ENCODE assay signal across 8 mouse cellular contexts in genomic region chr4:44011799-44012198, GRCm38 (mm10). TPM values are rescaled to one million over a fixed set of nuclear protein-coding genes. Genes with fewer than 3 reads are reported as not detected.
DNase-seq lines count a peak whose midpoint lies in the region; ATAC-seq and TF ChIP-seq lines count a peak whose summit lies in the region.

No protein-coding gene starts in this region.

- H3K4me3 ChIP-seq in kidney, embryonic 16.5 days (ENCODE audit: low read length) = peak overlapping the region; percentile 86
- peak overlapping the region; percentile 36 for H3K4me3 ChIP-seq in bone marrow, adult 2 months (replicated peaks; ENCODE audit: control insufficient read depth, low read depth, low read length)
- H3K4me3 ChIP-seq in hindbrain, embryonic 14.5 days (replicated peaks; ENCODE audit: low read length) = peak overlapping the region; percentile 66
- peak overlapping the region; percentile 60 for H3K4me3 ChIP-seq in midbrain, postnatal 0 days (ENCODE audit: low read depth, low read length)

- ATAC-seq in kidney, embryonic 16.5 days (ENCODE audit: low FRiP score, low TSS enrichment) = no peak
- ATAC-seq in hindbrain, embryonic 14.5 days (ENCODE audit: low FRiP score) = no peak
- no peak for ATAC-seq in midbrain, postnatal 0 days (ENCODE audit: low FRiP score)

- no peak for DNase-seq in kidney, postnatal 25 days
- no peak for DNase-seq in hindbrain, embryonic 14.5 days (ENCODE audit: low spot score)
- DNase-seq in midbrain, postnatal 0 days (ENCODE audit: low spot score) = no peak
- no peak for DNase-seq in cerebellum, adult 11 months
- no peak for DNase-seq in urinary bladder, postnatal 10 days (ENCODE audit: low spot score)
- no peak for DNase-seq in kidney, adult 9 months

- TF ChIP-seq POLR2A in bone marrow, adult 2 months (IDR thresholded peaks at IDR 0.05; ENCODE audit: borderline replicate concordance, control insufficient read depth, low read depth, low read length) = no peak

- peak overlapping the region; percentile 89 for H3K4me2 ChIP-seq in kidney, embryonic 16.5 days (replicated peaks; ENCODE audit: low read depth, low read length)
- H3K4me2 ChIP-seq in hindbrain, embryonic 14.5 days (replicated peaks) = peak overlapping the region; percentile 91
- H3K4me2 ChIP-seq in midbrain, postnatal 0 days (ENCODE audit: low read depth, low read length, poor library complexity, severe bottlenecking) = peak overlapping the region; percentile 67

- H3K9me3 ChIP-seq in kidney, embryonic 16.5 days (ENCODE audit: low read length) = no peaks in the 10 kb centered on the region
- no peaks in the 10 kb centered on the region for H3K9me3 ChIP-seq in hindbrain, embryonic 14.5 days (ENCODE audit: control insufficient read depth, low read length)
- H3K9me3 ChIP-seq in midbrain, postnatal 0 days (ENCODE audit: low read length) = no peaks in the 10 kb centered on the region

- WGBS in kidney, embryonic 16.5 days = 80% methylated on average over 3 of the region's 3 CpGs
- 74% methylated on average over 3 of the region's 3 CpGs for WGBS in bone marrow, adult 2 months
- 85% methylated on average over 3 of the region's 3 CpGs for WGBS in hindbrain, embryonic 14.5 days
- WGBS in midbrain, postnatal 0 days = 78% methylated on average over 3 of the region's 3 CpGs

- H3K27ac ChIP-seq in kidney, embryonic 16.5 days (ENCODE audit: low read length) = peak overlapping the region; percentile 75
- H3K27ac ChIP-seq in bone marrow, adult 2 months (ENCODE audit: control insufficient read depth, insufficient read depth, low read depth, low read length, poor library complexity) = no peak overlapping the region
- H3K27ac ChIP-seq in hindbrain, embryonic 14.5 days = peak overlapping the region; percentile 83
- peak overlapping the region; percentile 64; the same call in 1 of the 2 replicates for H3K27ac ChIP-seq in midbrain, postnatal 0 days (ENCODE audit: low read depth, low read length)

- peaks cover 38% of the 10 kb centered on the region for H3K4me1 ChIP-seq in kidney, embryonic 16.5 days (ENCODE audit: insufficient read depth, low read length)
- H3K4me1 ChIP-seq in bone marrow, adult 2 months (ENCODE audit: control insufficient read depth, insufficient read depth, low read length) = peaks cover 3% of the 10 kb centered on the region; the same call in 1 of the 2 replicates
- peaks cover 23% of the 10 kb centered on the region for H3K4me1 ChIP-seq in hindbrain, embryonic 14.5 days (replicated peaks; ENCODE audit: control insufficient read depth, insufficient read depth, low read length)
- H3K4me1 ChIP-seq in midbrain, postnatal 0 days (ENCODE audit: insufficient read depth, low read length) = peaks cover 6% of the 10 kb centered on the region; the same call in 1 of the 2 replicates

- peak overlapping the region; percentile 73 for H3K9ac ChIP-seq in kidney, embryonic 16.5 days (replicated peaks; ENCODE audit: low read length)
- peak overlapping the region; percentile 68 for H3K9ac ChIP-seq in hindbrain, embryonic 14.5 days
- H3K9ac ChIP-seq in midbrain, postnatal 0 days (replicated peaks; ENCODE audit: low read length, poor library complexity, severe bottlenecking) = peak overlapping the region; percentile 73

- no peaks in the 10 kb centered on the region for H3K27me3 ChIP-seq in kidney, embryonic 16.5 days (ENCODE audit: insufficient read depth, low read length)
- no peaks in the 10 kb centered on the region for H3K27me3 ChIP-seq in hindbrain, embryonic 14.5 days (ENCODE audit: control insufficient read depth, insufficient read depth, low read length)
- no peaks in the 10 kb centered on the region for H3K27me3 ChIP-seq in midbrain, postnatal 0 days (ENCODE audit: insufficient read depth, low read length)

- no peak for TF ChIP-seq CTCF in bone marrow, adult 2 months (IDR thresholded peaks at IDR 0.05; ENCODE audit: control insufficient read depth, insufficient read depth, low read length)
- TF ChIP-seq CTCF in midbrain, postnatal 0 days (IDR thresholded peaks at IDR 0.05) = no peak

- H3K36me3 ChIP-seq in kidney, embryonic 16.5 days (ENCODE audit: insufficient read depth, low read length) = no peaks in the 10 kb centered on the region
- H3K36me3 ChIP-seq in hindbrain, embryonic 14.5 days (replicated peaks; ENCODE audit: control insufficient read depth, insufficient read depth) = 0 out of 2 replicates have a peak, but pooled peaks cover 4% of the 10 kb centered on the region
- H3K36me3 ChIP-seq in midbrain, postnatal 0 days (ENCODE audit: insufficient read depth, low read length) = no peaks in the 10 kb centered on the region

RNA-seq across cellular contexts. Expression of gene Clta, which starts 7.5 kb away (rescaled TPM):
- polyA plus RNA-seq in kidney, embryonic 16.5 days (2015; fragmentation: Nextera tagmentation; extraction: Ambion mirVana) = 225 and 232 TPM in 2 replicates
- polyA plus RNA-seq in bone marrow, adult 2 months (2011; ENCODE audit: insufficient read depth, insufficient read length, low replicate concordance, missing spikeins) = 114 and 168 TPM in 2 replicates
- polyA plus RNA-seq in hindbrain, embryonic 14.5 days (2014; fragmentation: Nextera tagmentation; extraction: Ambion mirVana) = 348 and 365 TPM in 2 replicates
- total RNA-seq in midbrain, postnatal 0 days (2014; rRNA removed) = 539 and 562 TPM in 2 replicates
- 380 and 390 TPM in 2 replicates for polyA plus RNA-seq in midbrain, postnatal 0 days (2015; fragmentation: Nextera tagmentation; extraction: Ambion mirVana)

RNA-seq across cellular contexts. Expression of gene Ccin, which starts 28.5 kb away (rescaled TPM):
- polyA plus RNA-seq in kidney, embryonic 16.5 days (2015; fragmentation: Nextera tagmentation; extraction: Ambion mirVana) = not detected in 2 replicates
- not detected in 2 replicates for polyA plus RNA-seq in bone marrow, adult 2 months (2011; ENCODE audit: insufficient read depth, insufficient read length, low replicate concordance, missing spikeins)
- polyA plus RNA-seq in hindbrain, embryonic 14.5 days (2014; fragmentation: Nextera tagmentation; extraction: Ambion mirVana) = 0.09 TPM in 1 of 2 replicates, not detected in the other
- 0.33 and 0.49 TPM in 2 replicates for total RNA-seq in midbrain, postnatal 0 days (2014; rRNA removed)
- not detected in 2 replicates for polyA plus RNA-seq in midbrain, postnatal 0 days (2015; fragmentation: Nextera tagmentation; extraction: Ambion mirVana)

RNA-seq across cellular contexts. Expression of gene Glipr2, which starts 54.6 kb away (rescaled TPM):
- polyA plus RNA-seq in kidney, embryonic 16.5 days (2015; fragmentation: Nextera tagmentation; extraction: Ambion mirVana) = 82.1 and 86.3 TPM in 2 replicates
- 20.8 and 49.7 TPM in 2 replicates for polyA plus RNA-seq in bone marrow, adult 2 months (2011; ENCODE audit: insufficient read depth, insufficient read length, low replicate concordance, missing spikeins)
- 41.4 and 43.3 TPM in 2 replicates for polyA plus RNA-seq in hindbrain, embryonic 14.5 days (2014; fragmentation: Nextera tagmentation; extraction: Ambion mirVana)
- 18.2 and 20.7 TPM in 2 replicates for total RNA-seq in midbrain, postnatal 0 days (2014; rRNA removed)
- 16.3 and 16.5 TPM in 2 replicates for polyA plus RNA-seq in midbrain, postnatal 0 days (2015; fragmentation: Nextera tagmentation; extraction: Ambion mirVana)

Comparison
In these comparisons a context has a peak if more than half of its experiments do, and no peak if none do; other contexts are left out.
1. H3K4me3 ChIP-seq: peak in every context shown above with its lines; median percentile 86 in kidney, embryonic 16.5 days; 66 in hindbrain, embryonic 14.5 days; 60 in midbrain, postnatal 0 days; 36 in bone marrow, adult 2 months.